Mouse (Mus musculus): ENCODE results near the gene Syna.

DNA sequence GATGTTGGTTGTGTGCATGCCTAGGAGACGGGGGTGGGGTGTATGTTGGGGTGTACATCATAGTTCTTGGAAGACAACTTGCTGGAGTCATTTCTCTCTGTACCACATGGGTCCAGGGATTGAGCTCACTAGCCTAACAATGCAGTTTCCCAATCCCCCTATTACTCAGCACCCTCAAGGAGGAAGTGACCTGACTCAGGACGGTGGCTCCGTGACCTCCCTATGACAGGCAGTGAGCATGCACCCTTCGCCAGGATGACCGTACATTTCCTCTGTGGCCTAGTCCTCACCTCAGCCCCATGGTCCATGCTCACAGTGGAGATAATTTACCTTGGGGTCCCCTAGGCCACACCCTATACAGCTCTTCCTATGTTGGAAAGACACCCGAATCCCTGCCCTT is 27.6 kb downstream of the Syna start:
- TF ChIP-seq CTCF (IDR thresholded peaks at IDR 0.05; ENCODE audit: low read depth) = no peak
- TF ChIP-seq EP300 (optimal IDR thresholded peaks at IDR 0.05) = no peak
